Mouse (Mus musculus): Measurements from ENCODE around the gene Dnajc22.

Dnajc22 gene

DNA sequence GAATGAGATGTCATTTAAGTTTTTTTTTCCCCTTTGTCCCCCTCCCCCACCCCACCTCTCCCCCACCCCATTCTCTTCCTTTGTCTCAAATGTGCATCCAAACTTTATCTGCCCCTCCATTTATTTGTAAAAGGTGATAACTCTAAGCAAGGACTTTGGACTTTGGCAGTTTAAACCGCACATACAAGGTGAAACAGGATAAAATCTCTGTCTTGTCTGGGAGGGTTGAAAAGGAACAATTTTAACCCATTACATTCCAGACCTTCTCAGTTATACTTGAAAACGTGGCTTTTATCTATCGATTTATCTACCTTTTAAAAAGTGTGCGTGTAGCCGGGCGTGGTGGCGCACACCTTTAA, 22.1 kb downstream of the Dnajc22 start:
- DNase-seq (ENCODE audit: low read depth, low spot score): no peak

DNA sequence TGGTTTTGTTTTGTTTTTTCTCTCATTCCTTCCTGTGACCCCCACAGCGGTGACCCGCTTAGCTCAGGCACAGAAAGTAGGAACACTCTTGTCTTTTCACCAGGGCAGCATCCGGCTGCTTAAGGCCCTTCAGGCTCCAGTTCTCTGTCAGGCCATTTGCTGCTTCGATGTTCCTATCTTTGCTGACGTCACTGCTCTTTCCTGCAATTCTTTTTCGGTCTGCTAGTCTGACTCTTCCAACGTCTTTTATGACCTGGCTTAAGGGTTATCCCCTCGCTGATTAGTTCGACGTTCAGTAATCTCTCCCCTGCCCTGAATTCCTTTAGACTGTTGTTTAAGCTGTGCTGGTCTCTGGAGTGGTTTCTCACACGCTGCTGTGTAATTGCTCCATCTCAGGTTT, 23.6 kb downstream of the Dnajc22 start:
- no peak for DNase-seq (ENCODE audit: low read depth, low spot score)

DNA sequence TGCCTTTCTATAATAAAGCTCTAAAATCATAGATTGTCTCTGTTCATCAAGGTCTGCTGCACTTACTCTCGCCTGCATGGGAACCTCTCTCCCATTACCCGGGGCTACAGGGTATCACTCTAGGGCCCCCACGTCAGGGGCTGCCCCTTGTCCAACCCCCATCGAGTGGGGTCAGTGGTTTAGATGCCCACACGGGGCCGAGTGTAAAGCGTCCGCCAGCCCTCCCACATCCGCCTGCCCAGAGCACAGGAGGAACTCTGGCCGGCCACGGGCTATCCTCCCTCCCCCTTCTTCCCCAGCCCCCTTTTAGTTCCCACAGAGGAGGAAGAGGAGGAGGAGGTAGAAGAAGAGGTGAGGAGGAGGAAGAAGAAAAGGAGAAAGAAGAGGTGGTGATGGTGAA, 27.8 kb downstream of the Dnajc22 start:
- no peak for DNase-seq (ENCODE audit: low read depth, low spot score)

DNA sequence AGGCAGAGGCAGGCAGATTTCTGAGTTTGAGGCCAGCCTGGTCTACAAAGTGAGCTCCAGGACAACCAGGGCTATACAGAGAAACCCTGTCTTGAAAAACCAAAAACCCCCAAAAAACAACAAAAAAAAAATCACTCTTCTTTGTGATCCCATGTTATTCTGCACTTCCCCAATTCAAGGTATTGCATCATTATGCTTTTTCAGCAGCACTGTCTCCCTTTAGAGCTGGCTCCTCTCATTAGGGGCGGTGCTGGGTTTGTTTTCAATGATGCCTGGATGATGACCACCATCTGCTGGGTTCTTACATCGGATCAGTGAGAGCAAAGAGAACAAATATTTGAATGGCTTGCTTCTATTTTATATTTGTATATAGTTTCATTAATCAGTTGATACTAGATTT, 29.7 kb downstream of the Dnajc22 start:
- DNase-seq (ENCODE audit: low read depth, low spot score): no peak

DNA sequence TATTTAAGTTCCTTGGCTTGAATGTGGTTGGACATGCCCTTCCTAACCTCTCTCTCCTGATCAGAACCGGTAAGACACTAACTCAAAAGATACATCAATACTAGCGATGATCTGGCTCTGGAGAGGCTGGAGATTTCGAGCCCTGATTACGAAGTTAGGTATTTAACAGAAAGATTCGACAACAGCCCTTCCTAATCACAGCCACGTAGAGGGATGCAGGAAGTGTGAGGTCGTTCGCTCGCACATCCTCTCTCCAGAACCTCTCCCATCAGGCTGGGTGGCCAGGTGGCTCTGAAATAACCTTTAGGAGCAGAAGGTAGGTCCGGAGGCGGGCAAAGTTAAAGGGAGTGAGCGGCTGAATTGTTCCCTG, 32.7 kb downstream of the Dnajc22 start, which contains the start of gene Spats2:
Spats2 (plus strand) TSS at position 206 of the 370 bp plus-strand sequence.
- DNase-seq (ENCODE audit: low read depth, low spot score): no peak

DNA sequence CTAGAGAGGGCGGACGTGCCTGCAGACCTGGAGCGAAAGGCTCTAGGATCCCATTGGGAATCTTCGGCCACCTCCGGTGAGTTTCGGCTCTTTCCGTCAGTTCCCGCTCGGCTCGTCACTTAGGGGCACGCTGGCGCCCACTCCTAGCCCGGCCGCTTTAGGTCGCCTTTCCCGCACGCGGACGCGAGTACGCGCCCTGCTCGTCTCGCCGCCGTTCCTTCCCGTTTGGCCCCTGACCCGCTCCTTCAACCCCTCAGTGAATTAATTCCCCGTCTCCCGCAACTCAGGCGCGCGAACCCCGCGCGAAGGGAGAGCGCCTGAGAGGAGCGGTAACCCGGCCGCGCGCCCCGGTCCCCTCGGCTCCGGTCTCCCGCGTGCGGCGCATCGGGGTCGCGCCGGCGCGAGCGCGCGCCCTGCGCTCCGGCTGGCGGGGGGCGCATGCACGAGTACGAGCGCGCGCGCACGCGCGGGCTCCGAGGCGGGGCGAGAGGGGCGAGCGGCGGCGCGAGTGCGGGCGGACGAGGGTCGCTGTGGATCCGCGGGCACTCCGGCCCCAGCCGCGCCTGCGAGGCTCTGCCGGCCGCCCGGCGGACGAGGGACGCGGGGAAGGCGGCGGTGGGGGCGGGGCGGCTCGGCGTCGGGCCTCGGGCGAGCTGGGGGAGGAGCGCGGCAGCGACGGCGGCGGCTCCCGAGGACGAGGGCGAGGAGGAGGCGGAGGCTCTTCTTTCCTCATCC, 33.3 kb downstream of the Dnajc22 start:
- DNase-seq (ENCODE audit: low read depth, low spot score): peak; percentile 92

DNA sequence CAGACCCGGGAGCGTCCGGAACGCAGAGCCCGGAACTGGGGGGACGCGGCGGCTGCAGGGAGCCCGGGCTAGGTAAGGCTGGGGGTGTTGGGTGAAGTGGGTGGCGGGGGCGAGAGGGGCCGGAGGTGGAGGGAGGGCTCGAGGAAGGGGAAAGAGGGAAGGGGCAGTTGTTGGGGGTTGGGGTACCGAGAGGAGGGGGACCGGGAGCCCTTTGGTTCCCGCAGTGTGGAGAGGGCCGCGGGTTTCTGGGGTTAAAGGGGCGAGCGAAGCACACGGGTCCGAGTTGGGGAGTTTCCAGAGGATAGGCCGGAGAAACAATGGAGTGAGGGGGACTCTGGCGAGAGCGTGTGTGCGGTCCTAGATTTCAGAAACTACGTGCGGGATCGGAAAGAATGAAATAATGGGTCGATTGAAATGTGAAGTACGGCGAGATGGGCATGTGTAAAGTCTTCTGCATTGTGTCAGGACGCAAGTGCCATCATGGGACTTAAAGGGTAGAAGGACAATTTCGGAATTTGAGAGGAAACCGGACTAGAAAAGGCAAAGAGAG, 33.9 kb downstream of the Dnajc22 start:
- peak; percentile 28 for DNase-seq (ENCODE audit: low read depth, low spot score)

DNA sequence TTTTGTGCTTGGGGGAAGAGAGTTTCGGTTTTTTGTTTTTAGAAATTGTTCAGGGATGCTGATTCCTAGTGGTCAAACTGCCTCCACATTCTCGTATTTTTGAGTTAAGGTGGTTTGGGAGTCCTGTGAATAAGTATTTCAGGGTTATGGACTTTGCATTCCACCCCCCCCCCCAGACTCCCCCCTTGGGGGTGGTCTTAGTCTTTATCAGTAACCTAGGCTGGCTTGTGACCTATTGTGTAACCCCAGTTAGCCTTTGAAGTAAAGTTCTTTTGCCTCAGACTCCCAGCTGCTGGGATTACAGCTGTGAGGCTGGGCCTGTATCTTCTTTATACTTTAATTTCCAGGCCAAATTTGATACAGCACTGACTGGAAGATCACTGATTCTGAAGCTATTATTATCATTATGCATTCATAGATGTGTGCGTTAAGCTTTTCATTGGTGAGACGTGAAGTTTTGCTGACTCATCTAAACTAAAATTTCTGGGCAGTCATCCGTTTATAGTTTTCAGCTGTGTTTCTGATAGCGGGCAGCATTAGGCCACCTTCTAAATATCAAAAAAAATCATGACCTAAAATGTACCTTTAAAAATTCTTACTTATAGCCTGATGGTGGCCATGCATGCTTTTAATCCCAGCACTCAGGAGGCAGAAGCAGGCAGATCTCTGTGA, 35.0 kb downstream of the Dnajc22 start:
- DNase-seq (ENCODE audit: low read depth, low spot score): no peak

DNA sequence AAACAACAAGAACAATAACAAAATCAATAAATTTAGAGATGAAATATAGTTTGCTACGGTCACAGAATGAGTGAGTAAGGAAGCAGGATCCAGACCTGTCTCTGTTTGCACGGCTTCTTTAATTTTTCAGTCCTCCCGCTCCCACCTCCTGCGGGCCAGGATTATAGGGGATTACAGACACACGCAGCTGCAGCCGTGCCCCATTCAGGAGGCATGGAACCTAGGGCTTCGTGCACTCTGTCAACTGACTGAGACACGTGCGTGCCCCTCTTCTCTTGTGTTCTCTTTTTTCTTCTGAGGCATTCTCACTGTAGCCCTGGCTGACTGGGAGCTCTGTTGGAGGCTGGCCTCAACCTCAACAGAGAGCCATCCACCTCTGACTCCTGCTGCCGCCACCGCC, 36.5 kb downstream of the Dnajc22 start:
- DNase-seq (ENCODE audit: low read depth, low spot score): no peak

DNA sequence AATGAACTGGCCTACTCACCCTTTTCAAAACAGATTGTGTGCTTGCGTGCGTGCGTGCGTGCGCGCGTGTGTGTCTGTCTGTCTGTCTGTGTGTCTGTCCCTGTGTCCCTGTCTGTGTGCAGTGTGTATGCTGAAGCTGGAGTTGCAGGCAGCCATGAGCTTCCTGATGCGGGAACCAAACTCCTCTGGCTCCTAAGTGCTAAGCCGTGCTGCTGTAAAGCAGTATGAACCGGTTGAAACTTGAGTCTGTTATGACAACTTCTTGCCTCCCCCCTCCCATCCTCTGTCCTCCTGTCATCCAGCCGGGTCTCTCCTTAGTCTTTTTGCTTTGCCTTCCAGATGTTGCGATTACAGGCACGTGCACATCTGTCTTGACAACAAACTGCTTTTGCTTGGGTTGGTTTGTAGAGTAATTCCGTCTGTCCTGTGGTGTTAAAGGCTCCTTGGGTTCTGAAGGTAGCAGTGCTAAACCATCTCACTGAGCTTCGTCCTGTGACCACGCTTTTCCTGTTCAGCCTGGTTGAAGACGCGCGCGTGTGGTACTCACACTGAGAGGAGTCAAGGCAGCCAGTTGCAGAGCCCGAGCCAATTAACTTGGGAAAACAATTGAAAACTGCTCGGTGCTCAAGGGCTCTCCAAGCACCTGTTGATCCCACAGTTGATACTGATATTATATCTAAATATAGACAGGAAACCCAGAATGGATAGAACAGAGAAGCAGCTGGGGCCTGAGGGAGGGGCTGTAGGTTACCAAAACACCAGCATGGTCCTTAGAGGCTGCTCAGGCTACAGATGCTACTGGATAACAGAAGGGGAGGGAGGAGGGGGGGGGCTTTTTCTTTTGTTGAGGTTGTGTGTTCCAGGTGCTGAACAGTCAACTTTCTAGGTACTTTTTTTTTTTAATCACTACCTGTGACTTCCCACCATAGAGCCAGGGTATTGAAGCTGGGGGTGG, 37.3 kb downstream of the Dnajc22 start:
- DNase-seq (ENCODE audit: low read depth, low spot score): no peak

DNA sequence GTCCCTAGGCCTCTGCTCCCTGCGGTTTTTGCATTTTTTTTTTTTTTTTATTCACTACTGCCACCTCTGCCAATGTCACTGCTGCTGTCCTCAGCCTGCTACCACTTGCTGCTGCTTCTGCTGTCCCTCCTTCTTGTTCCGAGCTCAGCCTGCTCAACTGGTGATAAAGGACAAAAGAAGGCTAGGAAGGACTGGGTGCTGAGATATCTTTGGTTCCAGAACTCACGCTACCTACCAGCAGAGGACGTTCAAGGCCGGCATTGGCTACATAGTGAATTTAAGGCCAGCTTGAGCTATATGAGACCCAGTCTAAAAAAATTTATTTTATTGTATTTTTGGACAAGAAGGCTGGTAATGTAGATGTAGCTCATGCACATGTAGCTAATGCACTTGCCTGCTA, 45.4 kb downstream of the Dnajc22 start:
- no peak for DNase-seq (ENCODE audit: low read depth, low spot score)

DNA sequence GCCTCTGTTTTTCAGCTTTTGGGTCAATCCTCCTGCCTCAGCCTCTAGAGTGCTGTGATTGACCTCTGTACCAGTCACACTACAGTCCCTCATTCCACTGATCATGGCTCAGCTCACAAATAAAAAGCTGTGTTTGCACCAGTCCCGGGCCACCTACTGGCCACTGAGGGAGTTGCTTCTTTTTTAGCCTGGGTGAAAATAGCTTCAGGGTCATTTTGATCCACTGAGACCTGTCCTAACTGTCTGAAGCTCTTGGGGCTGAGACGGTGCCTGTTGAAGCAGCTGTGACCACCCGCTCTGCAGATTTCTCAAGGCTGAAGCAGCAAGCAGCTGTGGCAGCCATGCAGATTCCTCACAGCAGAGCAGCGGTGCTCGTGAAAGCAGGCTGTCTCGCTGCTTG, 46.7 kb downstream of the Dnajc22 start:
- DNase-seq (ENCODE audit: low read depth, low spot score): peak; percentile 60

DNA sequence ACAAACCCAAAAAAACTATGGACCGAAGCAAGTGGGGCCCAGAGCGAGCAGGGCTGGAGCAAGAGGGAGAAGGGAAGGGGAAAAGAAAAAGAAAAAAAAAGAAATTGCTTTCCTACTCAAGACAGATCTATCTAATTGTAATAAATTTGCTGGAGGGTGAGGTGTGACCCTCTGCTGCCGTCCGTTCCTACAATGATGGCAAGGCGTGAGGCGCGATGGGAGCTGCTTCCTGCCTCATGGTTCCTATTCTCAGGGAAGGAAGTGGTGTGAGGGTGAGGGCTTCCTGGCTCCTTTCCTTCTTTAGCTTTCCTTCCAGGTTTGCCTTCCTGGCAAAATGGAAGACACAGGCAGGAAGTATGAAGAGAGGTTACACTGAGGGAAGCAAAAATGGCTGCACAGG, 57.5 kb downstream of the Dnajc22 start:
- DNase-seq (ENCODE audit: low read depth, low spot score): no peak

DNA sequence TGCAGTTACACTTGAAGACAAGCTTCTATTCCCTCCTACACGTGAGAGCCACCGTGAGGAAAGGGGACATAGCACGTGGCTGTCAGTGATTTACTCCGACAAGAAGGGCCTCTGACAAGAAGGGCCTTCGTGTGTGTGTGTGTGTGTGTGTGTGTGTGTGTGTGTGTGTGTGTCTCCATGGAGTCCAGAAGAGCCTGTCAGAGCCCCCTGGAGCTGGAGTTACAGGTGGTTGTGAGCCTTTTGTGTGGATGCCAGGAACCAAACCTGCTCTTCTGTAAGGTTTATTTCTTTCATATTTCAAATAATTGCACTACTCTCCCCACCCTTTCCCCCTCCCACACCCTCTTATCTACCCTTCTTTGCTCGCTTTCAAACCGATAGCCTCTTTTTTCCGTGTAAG, 58.4 kb downstream of the Dnajc22 start:
- DNase-seq (ENCODE audit: low read depth, low spot score): no peak

DNA sequence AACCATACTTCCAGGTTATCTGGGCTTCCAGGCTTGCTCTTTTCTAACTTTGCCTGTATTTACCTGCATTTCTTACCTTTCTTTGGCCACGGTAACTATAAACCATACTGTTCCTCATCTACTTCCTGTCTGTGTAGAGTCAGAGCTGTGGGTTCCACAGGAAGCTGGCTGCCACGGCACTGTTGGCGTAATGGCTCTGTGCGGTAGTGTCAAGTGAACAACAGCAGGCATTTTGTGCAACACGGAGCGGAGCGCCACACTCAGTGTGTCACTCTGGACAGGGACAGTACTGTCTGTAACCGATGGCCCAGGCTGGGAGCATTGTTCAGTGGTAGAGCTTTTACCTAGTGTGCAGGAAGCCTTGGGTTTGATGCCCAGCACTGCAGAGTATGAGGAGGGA, 60.5 kb downstream of the Dnajc22 start:
- DNase-seq (ENCODE audit: low read depth, low spot score): no peak

Measured in brain, adult 2 months (tissue).